Comparison of ENCODE assay signal across 10 mouse cellular contexts in genomic region chr2:35720104-35720503, GRCm38 (mm10).
A peak's percentile ranks its signal among the peaks of the same experiment; 100 is the strongest.
DNase-seq lines count a peak whose midpoint lies in the region; ATAC-seq and TF ChIP-seq lines count a peak whose summit lies in the region.
"Had no signal": no experiment of that assay in that cellular context is flagged by ENCODE, and none has a peak within 500 bp of the region (broad histone marks: within the 10 kb centered on the region; RNA-seq: fewer than 3 reads in every experiment).

No protein-coding gene starts in this region.

- no peak for DNase-seq in frontal cortex, postnatal 25 days (ENCODE audit: low spot score in 2 of 2)
- DNase-seq in right cerebral cortex, adult 18-20 months, result peak; percentile 78
- no peak for DNase-seq in right cerebral cortex, postnatal 36 days (ENCODE audit: low spot score in 2 of 2)
- DNase-seq in gastrocnemius, adult 2 months, result peak; percentile 91
- peak; percentile 70 for DNase-seq in testis, postnatal 10 days (ENCODE audit: low spot score)
- DNase-seq in kidney, adult 11 months, result no peak
- DNase-seq in urinary bladder, postnatal 25 days (ENCODE audit: low spot score), result no peak
- DNase-seq: kidney, adult 8-10 months had no signal

- H3K4me3 ChIP-seq in gastrocnemius, adult 2 months, result no peak overlapping the region
- H3K4me3 ChIP-seq: limb, embryonic 13.5 days had no signal

- intact Hi-C loops in gastrocnemius, adult 2 months (cut with DNase I), result loop anchor here (5.0 kb wide), 2 partner anchors 178 to 187 kb away; no protein-coding TSS in a partner anchor

- TF ChIP-seq CTCF in gastrocnemius, adult 2 months (IDR thresholded peaks at IDR 0.05), result no peak

- peak; percentile 61 for ATAC-seq in frontal cortex, adult (ENCODE audit: low TSS enrichment)

- peak overlapping the region; percentile 76 for H3K27ac ChIP-seq in gastrocnemius, adult 2 months
- H3K27ac ChIP-seq: limb, embryonic 13.5 days had no signal

Comparison
In these comparisons a context has a peak if more than half of its experiments do, and no peak if none do; other contexts are left out.
1. DNase-seq: peak in right cerebral cortex, adult 18-20 months (single experiment), gastrocnemius, adult 2 months (single experiment) and testis, postnatal 10 days (single experiment); none in frontal cortex, postnatal 25 days (0 of 2), right cerebral cortex, postnatal 36 days (0 of 2), kidney, adult 11 months (single experiment) and urinary bladder, postnatal 25 days (single experiment).